Comparison of ENCODE assay signal across 8 mouse cellular contexts in genomic region chr2:127182598-127183381, GRCm38 (mm10). TPM values are rescaled to one million over a fixed set of nuclear protein-coding genes. Genes with fewer than 3 reads are reported as not detected.
DNase-seq lines count a peak whose midpoint lies in the region; ATAC-seq lines count a peak whose summit lies in the region.

No protein-coding gene starts in this region.

- peak overlapping the region; percentile 54 for H3K27ac ChIP-seq in embryonic facial prominence, embryonic 11.5 days (replicated peaks; ENCODE audit: low read depth, low read length)
- peak overlapping the region; percentile 84 for H3K27ac ChIP-seq in intestine, embryonic 16.5 days (ENCODE audit: low read length)

- no peaks in the 10 kb centered on the region for H3K36me3 ChIP-seq in embryonic facial prominence, embryonic 11.5 days (replicated peaks; ENCODE audit: control insufficient read depth, insufficient read depth, low read depth, low read length)
- H3K36me3 ChIP-seq in intestine, embryonic 16.5 days (ENCODE audit: control insufficient read depth, insufficient read depth, low read length): no peaks in the 10 kb centered on the region

- no peaks in the 10 kb centered on the region for H3K4me1 ChIP-seq in embryonic facial prominence, embryonic 11.5 days (ENCODE audit: control insufficient read depth, insufficient read depth, low read length)
- no peaks in the 10 kb centered on the region for H3K4me1 ChIP-seq in intestine, embryonic 16.5 days (ENCODE audit: control insufficient read depth, insufficient read depth, low read length)

- intact Hi-C loops in left cerebral cortex, postnatal 25 days (cut with DNase I): loop anchor here (1.0 kb wide), 1 partner anchor 26 kb away; the partner anchor contains the start of genes 1810024B03Rik and Snrnp200

- peak; percentile 74 for DNase-seq in adrenal gland, postnatal 25 days
- peak; percentile 90 for DNase-seq in embryonic facial prominence, embryonic 11.5 days (ENCODE audit: low spot score)
- peak; percentile 63 for DNase-seq in gonadal fat pad, adult 2 months (ENCODE audit: low read depth)
- peak; percentile 85 to 94 for DNase-seq in left cerebral cortex, postnatal 25 days (ENCODE audit: low spot score in 2 of 2)
- DNase-seq in mesoderm, embryonic 11.5 days (ENCODE audit: low read depth, low spot score): peak; percentile 79
- peak; percentile 79 to 88 for DNase-seq in right cerebral cortex, postnatal 36 days (ENCODE audit: low spot score in 2 of 2)
- peak; percentile 69 to 70 for DNase-seq in urinary bladder, postnatal 4 days (ENCODE audit: low spot score in 2 of 2)

- peak overlapping the region; percentile 77 for H3K4me2 ChIP-seq in embryonic facial prominence, embryonic 11.5 days (ENCODE audit: low read depth, low read length)
- peak overlapping the region; percentile 77 for H3K4me2 ChIP-seq in intestine, embryonic 16.5 days (ENCODE audit: low read depth, low read length)

- WGBS in embryonic facial prominence, embryonic 11.5 days: 3% methylated on average over 17 of the region's 17 CpGs
- WGBS in intestine, embryonic 16.5 days: 2% methylated on average over 17 of the region's 17 CpGs

- H3K9ac ChIP-seq in embryonic facial prominence, embryonic 11.5 days (replicated peaks; ENCODE audit: low read length): peak overlapping the region; percentile 86
- peak overlapping the region; percentile 85 for H3K9ac ChIP-seq in intestine, embryonic 16.5 days (ENCODE audit: low read depth, low read length)

- H3K4me3 ChIP-seq in embryonic facial prominence, embryonic 11.5 days (ENCODE audit: low read depth, low read length): peak overlapping the region; percentile 47
- peak overlapping the region; percentile 68 for H3K4me3 ChIP-seq in intestine, embryonic 16.5 days (ENCODE audit: low read length)

- ATAC-seq in embryonic facial prominence, embryonic 11.5 days (replicated peaks; ENCODE audit: insufficient number of reproducible peaks, low FRiP score, low TSS enrichment, low read depth): peak; percentile 99
- ATAC-seq in intestine, embryonic 16.5 days: peak; percentile 100

- no peaks in the 10 kb centered on the region for H3K9me3 ChIP-seq in embryonic facial prominence, embryonic 11.5 days (replicated peaks; ENCODE audit: control insufficient read depth, low read length)
- no peaks in the 10 kb centered on the region for H3K9me3 ChIP-seq in intestine, embryonic 16.5 days (ENCODE audit: control insufficient read depth, low read length)

- H3K27me3 ChIP-seq in embryonic facial prominence, embryonic 11.5 days (ENCODE audit: control insufficient read depth, insufficient read depth, low read length): no peaks in the 10 kb centered on the region
- H3K27me3 ChIP-seq in intestine, embryonic 16.5 days (replicated peaks; ENCODE audit: control insufficient read depth, insufficient read depth, low read length): no peaks in the 10 kb centered on the region

RNA-seq across cellular contexts. Expression of gene 1810024B03Rik, which starts 25.3 kb away (rescaled TPM):
- 1.7 and 2.0 TPM in 2 replicates for total RNA-seq in adrenal gland, postnatal 25 days (2021)
- polyA plus RNA-seq in embryonic facial prominence, embryonic 11.5 days (2014; fragmentation: Nextera tagmentation; extraction: Ambion mirVana): 2.3 and 2.6 TPM in 2 replicates
- polyA plus RNA-seq in gonadal fat pad, adult 2 months (2012; rRNA removed): 2.2 and 2.8 TPM in 2 replicates
- 1.4 TPM in 2 replicates for polyA plus RNA-seq in intestine, embryonic 16.5 days (2015; fragmentation: Nextera tagmentation; extraction: Ambion mirVana)
- under 1 TPM; 0.53 to 0.87 TPM for total RNA-seq in left cerebral cortex, postnatal 25 days (2021)

RNA-seq across cellular contexts. Expression of gene Snrnp200, which starts 25.4 kb away (rescaled TPM):
- total RNA-seq in adrenal gland, postnatal 25 days (2021): 75.5 and 84.1 TPM in 2 replicates
- polyA plus RNA-seq in embryonic facial prominence, embryonic 11.5 days (2014; fragmentation: Nextera tagmentation; extraction: Ambion mirVana): 104 and 107 TPM in 2 replicates
- polyA plus RNA-seq in gonadal fat pad, adult 2 months (2012; rRNA removed): 50.9 and 53.5 TPM in 2 replicates
- polyA plus RNA-seq in intestine, embryonic 16.5 days (2015; fragmentation: Nextera tagmentation; extraction: Ambion mirVana): 37.7 and 39.8 TPM in 2 replicates
- 10 to 100 TPM; 76.7 to 78.3 TPM for total RNA-seq in left cerebral cortex, postnatal 25 days (2021)

RNA-seq across cellular contexts. Expression of gene Itpripl1, which starts 39.5 kb away (rescaled TPM):
- 5.3 and 7.2 TPM in 2 replicates for total RNA-seq in adrenal gland, postnatal 25 days (2021)
- polyA plus RNA-seq in embryonic facial prominence, embryonic 11.5 days (2014; fragmentation: Nextera tagmentation; extraction: Ambion mirVana): 15.9 and 17.6 TPM in 2 replicates
- polyA plus RNA-seq in gonadal fat pad, adult 2 months (2012; rRNA removed): 11.6 and 14.4 TPM in 2 replicates
- polyA plus RNA-seq in intestine, embryonic 16.5 days (2015; fragmentation: Nextera tagmentation; extraction: Ambion mirVana): 24.5 and 25.0 TPM in 2 replicates
- total RNA-seq in left cerebral cortex, postnatal 25 days (2021): 1 to 10 TPM; 2.9 TPM

RNA-seq across cellular contexts. Expression of gene Ncaph, which starts 49.0 kb away (rescaled TPM):
- 6.4 and 7.5 TPM in 2 replicates for total RNA-seq in adrenal gland, postnatal 25 days (2021)
- 131 and 132 TPM in 2 replicates for polyA plus RNA-seq in embryonic facial prominence, embryonic 11.5 days (2014; fragmentation: Nextera tagmentation; extraction: Ambion mirVana)
- polyA plus RNA-seq in gonadal fat pad, adult 2 months (2012; rRNA removed): 0.93 and 1.1 TPM in 2 replicates
- 56.9 and 63.5 TPM in 2 replicates for polyA plus RNA-seq in intestine, embryonic 16.5 days (2015; fragmentation: Nextera tagmentation; extraction: Ambion mirVana)
- 1 to 10 TPM; 1.8 to 2.8 TPM for total RNA-seq in left cerebral cortex, postnatal 25 days (2021)

Comparison
In these comparisons a context has a peak if more than half of its experiments do, and no peak if none do; other contexts are left out.
1. Peak in every context shown above with its lines: DNase-seq, ATAC-seq, H3K4me3 ChIP-seq and H3K27ac ChIP-seq.